Mouse (Mus musculus) pancreas, adult 10 weeks (tissue): ENCODE data around the gene Cort. TPM values are rescaled to one million over a fixed set of nuclear protein-coding genes. Genes with fewer than 3 reads are reported as not detected.

ENCODE experiments used
- polyA plus RNA-seq: library from polyadenylated mRNA; stranded (reverse); fragments of 350-450 nt; fragmentation: Illumina TruSeq; extraction: RNeasy Lipid Tissue Mini Kit (QIAGEN cat#74804); gene quantifications from one replicate; pipeline ENCODE4 v1.2.3, GENCODE M21; 2015; ENCODE audit warnings: low read depth, low replicate concordance; ENCODE audit not compliant: insufficient read depth

Cort gene
- not detected for polyA plus RNA-seq

GRCm38 (mm10) chr4:149126663-149127062 lies at the start of gene Cort:
Gene Cort, minus strand, starts transcription at chr4:149126763.

GRCm38 (mm10) chr4:149166215-149166946 lies 39.8 kb upstream of the Cort start, which contains the start of gene Pgd:
Gene Pgd, minus strand, starts transcription at chr4:149166771.

DNA sequence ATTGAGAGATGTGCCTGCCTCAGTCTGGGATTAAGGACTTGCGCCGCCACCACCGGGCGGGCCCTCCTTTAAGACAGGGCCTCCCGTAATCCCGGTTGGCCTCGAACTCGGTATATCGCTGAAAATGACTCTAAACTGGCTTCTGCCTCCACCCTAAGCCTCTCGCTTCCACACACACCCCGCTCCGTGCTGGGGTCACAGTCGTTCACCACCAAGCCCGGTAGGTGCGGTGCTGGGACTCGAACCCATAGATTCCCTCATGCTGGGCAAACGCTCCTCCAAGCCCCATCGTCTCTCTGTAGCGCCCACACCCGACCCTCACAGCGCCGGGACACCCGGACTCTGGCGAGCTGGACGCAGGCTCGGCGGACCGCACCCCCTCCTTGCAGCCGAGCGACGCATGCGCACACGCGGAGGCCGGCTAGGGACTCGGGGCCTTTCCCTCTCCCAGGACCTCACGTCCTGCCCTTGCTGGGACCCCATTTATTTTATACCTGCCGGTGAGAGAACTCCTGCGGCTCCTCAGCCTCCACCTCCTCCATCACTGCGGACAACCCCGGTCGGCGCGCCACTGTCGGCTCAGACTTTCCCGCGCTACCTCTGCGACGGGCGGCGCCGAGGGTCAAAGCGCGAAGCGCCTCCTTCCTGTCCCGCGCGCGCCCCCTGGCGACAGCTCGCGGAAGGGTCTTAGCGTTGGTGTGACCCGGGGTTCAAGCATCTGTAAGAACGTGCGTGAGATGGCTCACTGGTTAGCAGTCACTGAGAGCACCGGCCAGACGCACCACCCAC lies 10.6 kb upstream of the Cort start, which contains the start of gene Cenps:
TSS of gene Cenps (minus strand) at position 648 of the 789 bp plus-strand sequence.

DNA sequence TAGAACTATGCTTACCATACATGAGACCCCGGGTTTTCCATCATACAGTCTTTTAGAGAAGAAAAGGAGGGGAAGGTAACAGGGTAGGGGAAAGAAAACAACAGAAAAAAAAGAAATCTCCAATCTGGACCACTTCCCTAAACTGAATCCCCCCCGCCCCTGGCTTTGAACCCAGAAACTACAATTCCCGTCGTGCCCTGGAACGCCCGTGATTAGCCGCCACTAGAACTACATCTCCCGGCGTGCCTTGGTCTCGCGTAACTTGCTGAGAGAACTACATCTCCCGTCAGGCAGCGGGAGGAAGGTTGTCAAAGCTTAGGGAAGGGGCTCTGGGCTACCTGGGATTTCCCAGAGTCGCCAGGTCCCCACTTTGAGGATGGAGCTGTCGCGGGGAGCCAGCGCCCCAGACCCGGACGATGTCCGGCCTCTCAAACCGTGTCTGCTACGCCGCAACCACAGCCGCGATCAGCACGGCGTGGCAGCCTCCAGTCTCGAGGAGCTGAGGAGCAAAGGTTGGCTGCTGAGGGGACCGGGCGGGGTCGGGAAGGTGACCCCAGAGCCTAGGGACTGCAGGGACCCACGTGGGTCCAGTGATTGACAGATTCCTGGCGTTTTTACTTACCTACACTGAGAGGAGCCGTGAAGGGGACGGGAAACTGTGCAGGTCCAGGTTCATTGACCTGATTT lies 22.5 kb downstream of the Cort start, which contains the start of gene Dffa:
TSS of gene Dffa (plus strand) at position 272 of the 687 bp plus-strand sequence.

DNA sequence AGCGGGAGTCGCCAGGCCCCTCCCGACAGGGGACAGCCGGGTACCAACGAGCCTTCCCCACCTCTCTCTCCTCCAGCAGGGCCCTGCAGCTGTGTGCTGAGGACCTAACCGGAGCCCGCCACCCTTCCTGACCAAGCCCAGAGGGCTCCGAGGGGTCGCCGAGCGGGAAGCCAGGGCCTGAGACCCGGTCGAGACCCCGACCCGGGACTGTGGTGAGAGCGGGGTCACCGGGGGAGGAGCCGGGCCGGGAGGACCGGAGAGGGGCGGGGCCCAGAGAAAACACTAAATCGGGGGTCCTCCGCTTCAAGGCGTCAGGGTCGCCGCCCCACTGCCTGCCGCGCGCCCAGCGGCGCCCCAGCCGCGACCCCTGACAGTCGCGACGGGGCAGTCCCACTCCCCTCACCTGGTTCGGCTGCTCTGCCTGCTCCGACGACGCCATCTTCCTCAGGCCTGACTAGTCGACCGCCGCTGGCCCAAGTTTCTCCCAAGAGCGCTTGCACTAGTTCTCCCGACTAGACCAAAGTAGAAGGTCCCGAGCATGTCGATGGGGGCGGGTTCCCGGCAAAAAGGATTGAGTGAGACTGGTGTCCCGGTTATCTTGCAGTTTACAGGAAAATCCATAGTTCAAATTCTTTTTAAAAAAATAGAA lies 27.1 kb downstream of the Cort start, which contains the start of gene Pex14:
TSS of gene Pex14 (minus strand) at position 508 of the 649 bp plus-strand sequence.

Other genes with a start within 250 kb of the Cort start
- gene Pex14, start 26.9 kb downstream of the Cort start, polyA plus RNA-seq = 5.8 TPM
- gene Dffa, start 22.6 kb downstream of the Cort start, polyA plus RNA-seq = 3.9 TPM
- not detected for gene Cenps, start 10.9 kb upstream of the Cort start, polyA plus RNA-seq
- gene Pgd, start 40.0 kb upstream of the Cort start, polyA plus RNA-seq = 12.8 TPM
- 12.5 TPM for gene Kif1b, start 180.9 kb upstream of the Cort start, polyA plus RNA-seq